Mouse (Mus musculus): ENCODE measurements around the gene Hoxd1.

GRCm38 (mm10) chr2:74726551-74726950, 36.2 kb upstream of the Hoxd1 start, which contains the start of gene Gm28230:
- TF ChIP-seq POLR2A (IDR thresholded peaks at IDR 0.05; ENCODE audit: low read depth, low read length) (no peak), CTCF (IDR thresholded peaks at IDR 0.05; ENCODE audit: extremely low read depth, insufficient read depth, insufficient read length, insufficient replicate concordance) (no peak)
